Mouse (Mus musculus) embryonic facial prominence, embryonic 11.5 days (tissue): ENCODE results near the gene Rhox12. TPM values are rescaled to one million over a fixed set of nuclear protein-coding genes. Genes with fewer than 3 reads are reported as not detected.

Experiments used
- polyA plus RNA-seq: library from polyadenylated mRNA; unstranded; fragments of >200 nt; fragmentation: Nextera tagmentation; extraction: Ambion mirVana; gene quantifications from 2 replicates; pipeline ENCODE4 v1.2.1, GENCODE M21; 2014

Gene Rhox12
- polyA plus RNA-seq, 1 experiment from 2014 or later: not detected

Other genes starting within 250 kb of the Rhox12 start
- gene Rhox8, start 232.0 kb downstream of the Rhox12 start, polyA plus RNA-seq: not detected in 2 replicates
- gene Rhox7b, start 213.7 kb downstream of the Rhox12 start, polyA plus RNA-seq: not detected in 2 replicates
- gene Rhox9, start 209.1 kb downstream of the Rhox12 start, polyA plus RNA-seq: not detected in 2 replicates
- not detected in 2 replicates for gene Btg1-ps1, start 92.1 kb downstream of the Rhox12 start, polyA plus RNA-seq
- gene Btg1-ps2, start 67.8 kb downstream of the Rhox12 start, polyA plus RNA-seq: not detected in 2 replicates
- gene Rhox10, start 44.4 kb downstream of the Rhox12 start, polyA plus RNA-seq: not detected in 2 replicates
- gene Rhox11, start 25.8 kb downstream of the Rhox12 start, polyA plus RNA-seq: not detected in 2 replicates
- not detected in 2 replicates for gene Rhox13, start 10.3 kb upstream of the Rhox12 start, polyA plus RNA-seq
- 7.3 and 9.1 TPM in 2 replicates for gene Zbtb33, start 78.9 kb upstream of the Rhox12 start, polyA plus RNA-seq
- 29.8 and 33.0 TPM in 2 replicates for gene Tmem255a, start 141.5 kb upstream of the Rhox12 start, polyA plus RNA-seq
- gene Atp1b4, start 205.3 kb upstream of the Rhox12 start, polyA plus RNA-seq: not detected in 2 replicates